Mouse (Mus musculus) neural tube, embryonic 12.5 days (tissue): Measurements from ENCODE around the gene Gm2a. TPM values are rescaled to one million over a fixed set of nuclear protein-coding genes. Genes with fewer than 3 reads are reported as not detected.
"Not testable (repeated sequence)": the region's sequence is repeated elsewhere in the genome, so short reads cannot be mapped to it uniquely, and the experiment has no call there.

Source experiments
- ATAC-seq: fragments of 200-750 bp; cut with Nextera tagmentation; 2 replicates; pipeline ENCODE4 v1.8.0; 2017; ENCODE audit warnings: low read depth, mild to moderate bottlenecking, moderate TSS enrichment, moderate library complexity; ENCODE audit not compliant: low FRiP score
- H3K27ac ChIP-seq: fragments of 300-500 bp; sonication (generic); 2 replicates; pipeline ENCODE4 v1.5.1; 2016
- H3K27me3 ChIP-seq: fragments of 300-500 bp; sonication (generic); replicated peaks from 2 replicates; pipeline ENCODE4 v1.6.1; 2016; ENCODE audit warnings: mild to moderate bottlenecking
- H3K36me3 ChIP-seq: fragments of 300-500 bp; sonication (generic); 2 replicates; pipeline ENCODE4 v1.6.1; 2016; ENCODE audit warnings: mild to moderate bottlenecking
- H3K4me1 ChIP-seq: fragments of 300-500 bp; sonication (generic); 2 replicates; pipeline ENCODE4 v1.6.1; 2016
- H3K4me2 ChIP-seq: fragments of 300-500 bp; sonication (generic); replicated peaks from 2 replicates; pipeline ENCODE4 v1.6.1; 2016; ENCODE audit warnings: mild to moderate bottlenecking
- H3K4me3 ChIP-seq: fragments of 300-500 bp; sonication (generic); 2 replicates; pipeline ENCODE4 v1.5.1; 2016
- H3K9ac ChIP-seq: fragments of 300-500 bp; sonication (generic); 2 replicates; pipeline ENCODE4 v1.6.1; 2016; ENCODE audit warnings: mild to moderate bottlenecking
- H3K9me3 ChIP-seq: fragments of 300-500 bp; sonication (generic); 2 replicates; pipeline ENCODE4 v1.6.1; 2016; ENCODE audit warnings: mild to moderate bottlenecking
- WGBS: fragments of 180-500 bp; shearing (Covaris S2); methylation state at CpG from one replicate; pipeline ENCODE4 v1.1.7; 2016; 5-methylcytosine and 5-hydroxymethylcytosine counted together
- polyA plus RNA-seq: library from polyadenylated mRNA; unstranded; fragments of >200 nt; fragmentation: Nextera tagmentation; extraction: Ambion mirVana; gene quantifications from 2 replicates; pipeline ENCODE4 v1.2.1, GENCODE M21; 2016

Gm2a gene
- polyA plus RNA-seq, 1 experiment from 2014 or later = 15.2 TPM

DNA sequence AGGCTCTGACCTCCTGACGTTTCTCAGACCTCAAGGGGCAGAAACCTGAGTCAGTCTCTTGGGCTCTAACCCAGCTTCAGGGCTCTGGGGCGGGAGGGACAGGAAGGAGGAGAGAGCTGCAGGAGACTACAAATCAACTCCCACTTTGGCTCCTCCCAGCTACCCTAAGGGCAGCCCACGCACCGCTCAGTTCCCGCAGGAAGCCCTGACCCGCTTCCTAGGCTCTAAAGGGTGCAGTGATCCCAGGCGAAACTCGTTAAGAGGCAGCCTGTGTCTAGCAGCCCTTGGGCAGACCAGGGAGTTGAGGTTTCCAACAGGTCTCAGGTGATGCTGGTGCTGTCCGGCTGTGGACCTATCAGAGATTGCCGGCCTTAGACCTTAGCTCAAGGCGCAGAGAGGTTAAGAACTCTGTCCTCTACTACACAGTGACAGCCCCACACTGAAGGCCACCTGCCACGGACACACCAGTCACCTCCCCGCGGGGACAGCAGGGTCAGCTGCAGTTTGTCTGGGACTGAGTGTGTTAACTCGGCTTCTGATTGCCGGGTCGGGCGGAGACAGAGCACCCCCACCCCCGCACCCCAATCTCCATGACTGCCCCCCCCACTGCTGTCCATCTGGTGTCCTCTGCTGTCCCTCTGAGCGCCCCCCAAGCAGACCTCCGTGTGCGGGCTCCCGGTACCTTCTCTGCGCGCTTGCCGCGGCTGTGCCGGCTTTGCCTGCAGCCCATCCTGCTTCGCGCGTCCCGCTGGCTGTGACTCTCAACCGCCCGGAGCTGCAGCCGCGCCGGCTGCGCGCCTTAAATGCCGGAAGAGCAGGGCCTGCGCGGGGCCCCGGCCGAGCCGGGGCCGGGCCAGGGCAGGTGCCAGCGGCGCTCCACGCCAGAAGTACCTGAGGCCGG, 20.3 kb upstream of the Gm2a start, which contains the start of gene Ccdc69:
TSS of gene Ccdc69 (minus strand) at position 801 of the 901 bp plus-strand sequence.
- Histone ChIP-seq H3K4me2 (peak within 1 kb of the TSS; percentile 93), H3K9ac (peak within 1 kb of the TSS; percentile 54), H3K4me1 (peaks cover 11% of the 10 kb centered on the region; the same call in 1 of the 2 replicates), H3K4me3 (peak within 1 kb of the TSS; percentile 39), H3K9me3 (no peaks in the 10 kb centered on the region), H3K27ac (no peak within 1 kb of the TSS), H3K36me3 (no peaks in the 10 kb centered on the region), H3K27me3 (peaks cover 25% of the 10 kb centered on the region)
- under 1% methylated on average over 50 of the region's 50 CpGs for WGBS
- ATAC-seq = peak; percentile 56

DNA sequence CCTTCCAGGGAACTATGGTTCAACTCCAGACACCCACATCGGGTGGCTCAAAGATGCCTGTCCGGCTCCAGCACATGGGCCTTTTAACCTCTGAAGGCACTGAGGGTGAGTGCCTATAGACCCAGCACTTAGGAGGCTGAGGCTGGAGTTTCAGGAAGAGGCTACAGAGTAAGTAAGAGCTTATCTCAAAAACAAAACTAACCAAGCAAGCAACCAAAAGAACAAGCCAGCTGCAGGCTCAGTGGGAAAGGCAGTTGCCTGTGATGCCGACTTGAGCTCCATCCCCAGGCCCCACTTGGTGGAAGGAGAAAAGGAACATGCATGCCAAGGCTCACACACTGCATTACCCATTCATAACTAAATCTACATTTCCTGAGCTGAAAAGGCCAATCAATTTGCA, 19.4 kb upstream of the Gm2a start:
- Histone ChIP-seq H3K4me1 (peaks cover 11% of the 10 kb centered on the region; the same call in 1 of the 2 replicates), H3K4me3 (no peak overlapping the region), H3K4me2 (peak overlapping the region; percentile 93), H3K36me3 (no peaks in the 10 kb centered on the region), H3K27me3 (peaks cover 25% of the 10 kb centered on the region), H3K9ac (no peak overlapping the region), H3K27ac (no peak overlapping the region), H3K9me3 (no peaks in the 10 kb centered on the region)
- 65% methylated on average over 3 of the region's 3 CpGs for WGBS
- no peak for ATAC-seq

DNA sequence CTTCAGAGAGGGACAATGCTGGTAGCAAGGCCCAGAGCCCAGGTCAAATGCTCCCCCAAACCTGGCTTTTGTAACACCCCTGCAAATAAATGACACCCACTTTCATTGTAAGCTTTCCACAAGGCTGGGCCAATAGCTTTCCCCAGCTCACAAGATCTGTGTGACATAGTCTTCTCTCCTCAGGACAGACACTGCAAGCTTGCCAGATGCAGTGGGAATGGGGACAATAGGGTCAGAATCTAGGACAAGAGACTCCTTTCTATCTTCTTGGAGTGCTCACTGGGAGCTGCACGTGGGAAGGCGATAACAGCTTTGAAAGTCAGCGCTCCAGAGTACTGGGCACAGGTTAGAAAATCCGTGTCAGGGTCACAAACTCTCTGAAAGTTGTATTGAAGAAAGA, 18.7 kb upstream of the Gm2a start:
- WGBS = 69% methylated on average over 4 of the region's 4 CpGs
- peaks cover 11% of the 10 kb centered on the region; the same call in 1 of the 2 replicates for H3K4me1 ChIP-seq
- H3K9ac ChIP-seq = no peak overlapping the region
- no peak for ATAC-seq
- H3K9me3 ChIP-seq = no peaks in the 10 kb centered on the region
- no peak overlapping the region for H3K4me2 ChIP-seq
- H3K27ac ChIP-seq = no peak overlapping the region
- H3K36me3 ChIP-seq = no peaks in the 10 kb centered on the region
- no peak overlapping the region for H3K4me3 ChIP-seq
- peaks cover 25% of the 10 kb centered on the region for H3K27me3 ChIP-seq

DNA sequence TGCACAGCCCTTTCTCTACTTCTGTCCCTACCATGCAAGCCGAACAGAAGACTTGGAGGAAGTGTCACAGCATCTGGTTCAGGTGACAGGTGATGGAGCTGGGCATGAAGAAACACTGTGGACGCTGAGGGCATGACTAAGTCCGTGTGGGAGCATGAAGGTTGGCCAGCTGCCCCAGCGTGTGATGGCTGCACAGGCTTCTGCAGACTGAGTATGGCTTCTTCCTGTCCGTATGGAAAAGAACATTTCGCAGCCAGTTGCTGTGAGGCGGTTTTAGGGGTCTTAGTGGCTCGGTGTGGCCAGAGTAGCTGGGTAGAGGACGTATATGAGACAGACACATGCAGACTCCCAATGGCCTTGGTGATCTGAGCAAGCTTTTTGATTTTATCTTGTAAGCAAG, 16.7 kb upstream of the Gm2a start:
- WGBS = 89% methylated on average over 9 of the region's 9 CpGs
- no peaks in the 10 kb centered on the region for H3K36me3 ChIP-seq
- ATAC-seq = no peak

DNA sequence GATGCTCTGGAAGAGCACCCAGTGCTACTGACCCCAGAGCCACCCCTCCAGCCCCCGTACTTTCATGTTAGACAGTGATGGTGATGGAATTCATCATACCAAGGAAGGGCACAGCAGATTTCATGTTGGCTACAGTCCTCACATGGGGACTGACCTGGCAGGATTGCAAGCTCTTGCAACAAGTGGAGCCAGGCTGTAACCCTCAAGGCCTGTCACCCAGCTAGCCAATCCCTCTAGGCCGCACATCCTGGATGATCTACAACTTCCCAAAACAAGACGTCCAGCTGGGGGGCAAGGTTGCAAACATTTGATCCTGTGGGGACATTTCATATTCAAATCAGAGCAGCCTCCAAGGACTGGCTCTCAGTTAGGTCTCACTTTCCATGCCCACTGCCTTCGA, 13.3 kb upstream of the Gm2a start:
- H3K36me3 ChIP-seq = no peaks in the 10 kb centered on the region
- H3K4me2 ChIP-seq = no peak overlapping the region
- WGBS = 66% methylated on average over 4 of the region's 4 CpGs
- H3K27ac ChIP-seq = no peak overlapping the region
- H3K27me3 ChIP-seq = no peaks in the 10 kb centered on the region
- H3K4me1 ChIP-seq = no peaks in the 10 kb centered on the region
- no peak overlapping the region for H3K9ac ChIP-seq
- H3K9me3 ChIP-seq = no peaks in the 10 kb centered on the region
- no peak overlapping the region for H3K4me3 ChIP-seq
- ATAC-seq = no peak

More for the DNA sequence above, 16.7 kb upstream of the Gm2a start:
- H3K4me2 ChIP-seq = no peak overlapping the region
- H3K27ac ChIP-seq = no peak overlapping the region
- no peaks in the 10 kb centered on the region for H3K9me3 ChIP-seq
- no peak overlapping the region for H3K9ac ChIP-seq
- H3K4me1 ChIP-seq = peaks cover 11% of the 10 kb centered on the region; the same call in 1 of the 2 replicates
- H3K4me3 ChIP-seq = no peak overlapping the region
- peaks cover 25% of the 10 kb centered on the region for H3K27me3 ChIP-seq

DNA sequence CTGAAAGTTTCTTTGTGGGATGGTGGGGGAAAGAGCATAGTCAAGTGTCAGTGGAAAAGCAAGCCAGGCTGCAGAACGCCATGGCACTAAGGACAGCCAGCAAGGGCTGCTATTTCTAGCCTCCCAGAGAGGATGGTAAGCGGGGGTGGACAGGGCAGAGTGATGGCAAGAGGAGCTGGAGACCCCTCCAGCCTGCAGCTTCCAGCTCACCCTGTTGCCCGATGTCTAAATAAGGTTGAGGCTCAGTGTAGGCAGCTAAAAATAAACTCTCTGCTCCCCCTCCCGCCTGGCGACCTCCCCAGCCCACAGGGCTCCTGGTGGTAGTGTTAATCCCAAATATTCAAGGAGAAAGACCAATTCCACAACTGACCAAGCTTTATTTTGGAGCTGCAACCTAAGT, 12.5 kb upstream of the Gm2a start:
- H3K4me1 ChIP-seq = no peaks in the 10 kb centered on the region
- ATAC-seq = no peak

DNA sequence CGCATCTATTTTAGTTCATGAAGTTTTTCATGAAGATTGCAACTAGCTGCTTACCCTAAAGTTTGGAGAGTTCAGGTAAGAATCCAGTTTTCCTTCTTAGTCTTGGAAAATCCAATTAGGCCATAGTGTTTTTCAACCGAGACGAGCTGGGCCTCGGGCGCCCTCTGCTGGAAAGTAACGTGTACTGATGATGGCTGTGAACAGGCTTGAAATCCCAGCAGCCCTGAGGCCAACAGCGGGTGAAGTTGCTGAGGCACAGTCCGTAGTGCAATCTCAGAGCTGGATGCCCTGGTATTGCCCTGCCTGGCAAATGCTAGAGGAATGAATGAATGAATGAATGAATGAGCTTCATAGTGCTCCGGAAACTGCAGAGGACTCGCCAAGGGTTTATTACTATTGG, 10.9 kb upstream of the Gm2a start:
- Histone ChIP-seq H3K4me2 (0 out of 2 replicates have a peak overlapping the region, but pooled peaks have one; percentile 0), H3K4me3 (no peak overlapping the region), H3K9me3 (no peaks in the 10 kb centered on the region), H3K36me3 (no peaks in the 10 kb centered on the region), H3K27me3 (no peaks in the 10 kb centered on the region), H3K4me1 (no peaks in the 10 kb centered on the region), H3K27ac (no peak overlapping the region), H3K9ac (no peak overlapping the region)
- 8% methylated on average over 10 of the region's 10 CpGs for WGBS
- ATAC-seq = no peak; the same call in 1 of the 2 replicates

More for the DNA sequence above, 12.5 kb upstream of the Gm2a start:
- H3K4me2 ChIP-seq = no peak overlapping the region
- H3K27ac ChIP-seq = no peak overlapping the region
- no peak overlapping the region for H3K9ac ChIP-seq
- H3K4me3 ChIP-seq = no peak overlapping the region
- no peaks in the 10 kb centered on the region for H3K9me3 ChIP-seq
- no peaks in the 10 kb centered on the region for H3K27me3 ChIP-seq
- 67% methylated on average over 5 of the region's 5 CpGs for WGBS
- H3K36me3 ChIP-seq = no peaks in the 10 kb centered on the region

DNA sequence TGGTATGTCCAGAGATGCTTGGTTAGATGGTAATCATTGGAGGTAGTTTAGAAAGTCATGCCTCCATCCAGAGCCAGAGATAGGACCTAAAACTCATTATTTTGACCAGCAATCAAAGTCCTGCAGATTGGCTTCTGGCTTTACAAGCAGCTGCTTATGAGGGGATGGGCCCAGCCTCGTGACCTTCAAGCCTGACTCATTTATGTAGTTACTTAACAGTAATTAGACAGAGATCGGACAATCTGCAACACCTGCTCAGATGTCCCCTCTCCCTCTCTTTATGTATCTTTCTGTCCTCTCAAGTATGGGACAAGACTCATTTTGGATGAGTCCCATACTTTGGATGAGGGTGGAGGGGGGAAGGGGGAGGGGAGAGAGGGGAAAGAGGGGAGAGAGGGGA, 8.0 kb upstream of the Gm2a start:
- 74% methylated on average over 2 of the region's 2 CpGs for WGBS
- no peaks in the 10 kb centered on the region for H3K9me3 ChIP-seq
- H3K27ac ChIP-seq = no peak overlapping the region
- no peaks in the 10 kb centered on the region for H3K27me3 ChIP-seq
- no peaks in the 10 kb centered on the region for H3K4me1 ChIP-seq
- no peak overlapping the region for H3K4me2 ChIP-seq
- H3K4me3 ChIP-seq = no peak overlapping the region
- no peak overlapping the region for H3K9ac ChIP-seq
- H3K36me3 ChIP-seq = no peaks in the 10 kb centered on the region
- ATAC-seq = no peak

DNA sequence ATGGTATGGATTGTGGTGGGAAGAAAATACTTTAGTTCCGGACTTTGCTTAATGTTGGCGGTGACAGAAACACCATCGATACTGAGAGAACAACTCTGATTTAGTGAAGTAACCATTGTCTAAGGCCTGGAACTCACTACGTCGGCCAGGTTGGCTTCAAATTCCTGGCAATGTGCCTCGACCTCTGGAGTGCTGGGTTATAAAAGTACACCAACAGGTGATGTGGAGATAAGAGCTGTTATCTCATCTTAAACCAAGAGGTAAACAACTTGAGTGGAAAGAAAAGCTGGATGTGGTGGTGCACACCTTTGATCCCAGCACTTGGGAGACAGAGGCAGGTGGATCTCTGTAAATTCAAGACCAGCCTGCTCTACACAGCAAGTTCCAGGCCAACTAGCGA, 4.8 kb upstream of the Gm2a start:
- no peak overlapping the region for H3K4me2 ChIP-seq
- 91% methylated on average over 7 of the region's 7 CpGs for WGBS
- no peak overlapping the region for H3K27ac ChIP-seq
- H3K4me3 ChIP-seq = no peak overlapping the region
- H3K27me3 ChIP-seq = no peaks in the 10 kb centered on the region
- H3K4me1 ChIP-seq = no peaks in the 10 kb centered on the region
- no peak overlapping the region for H3K9ac ChIP-seq
- no peaks in the 10 kb centered on the region for H3K9me3 ChIP-seq
- no peaks in the 10 kb centered on the region for H3K36me3 ChIP-seq
- no peak for ATAC-seq

DNA sequence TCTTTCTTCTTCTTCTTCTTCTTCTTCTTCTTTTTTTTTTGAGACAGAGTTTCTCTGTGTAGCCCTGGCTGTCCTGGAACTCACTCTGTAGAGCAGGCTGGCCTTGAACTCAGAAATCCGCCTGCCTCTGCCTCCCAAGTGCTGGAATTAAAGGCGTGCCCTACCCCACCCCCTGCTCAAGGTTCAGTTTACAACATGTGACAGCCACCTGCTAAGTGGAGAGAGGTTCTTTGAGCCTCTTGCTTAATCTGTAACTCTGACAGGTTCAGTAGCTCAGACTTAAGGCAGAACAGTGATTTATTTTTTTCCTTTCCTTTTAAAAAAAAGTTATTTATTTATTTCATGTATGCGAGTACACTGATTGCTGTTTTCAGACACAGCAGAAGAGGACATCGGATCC, 1.6 kb upstream of the Gm2a start:
- not testable (repeated sequence) for H3K4me3 ChIP-seq, H3K9me3 ChIP-seq, H3K9ac ChIP-seq, H3K4me2 ChIP-seq, H3K36me3 ChIP-seq, ATAC-seq, H3K4me1 ChIP-seq, H3K27ac ChIP-seq, H3K27me3 ChIP-seq
- 79% methylated on average over 4 of the region's 4 CpGs for WGBS

DNA sequence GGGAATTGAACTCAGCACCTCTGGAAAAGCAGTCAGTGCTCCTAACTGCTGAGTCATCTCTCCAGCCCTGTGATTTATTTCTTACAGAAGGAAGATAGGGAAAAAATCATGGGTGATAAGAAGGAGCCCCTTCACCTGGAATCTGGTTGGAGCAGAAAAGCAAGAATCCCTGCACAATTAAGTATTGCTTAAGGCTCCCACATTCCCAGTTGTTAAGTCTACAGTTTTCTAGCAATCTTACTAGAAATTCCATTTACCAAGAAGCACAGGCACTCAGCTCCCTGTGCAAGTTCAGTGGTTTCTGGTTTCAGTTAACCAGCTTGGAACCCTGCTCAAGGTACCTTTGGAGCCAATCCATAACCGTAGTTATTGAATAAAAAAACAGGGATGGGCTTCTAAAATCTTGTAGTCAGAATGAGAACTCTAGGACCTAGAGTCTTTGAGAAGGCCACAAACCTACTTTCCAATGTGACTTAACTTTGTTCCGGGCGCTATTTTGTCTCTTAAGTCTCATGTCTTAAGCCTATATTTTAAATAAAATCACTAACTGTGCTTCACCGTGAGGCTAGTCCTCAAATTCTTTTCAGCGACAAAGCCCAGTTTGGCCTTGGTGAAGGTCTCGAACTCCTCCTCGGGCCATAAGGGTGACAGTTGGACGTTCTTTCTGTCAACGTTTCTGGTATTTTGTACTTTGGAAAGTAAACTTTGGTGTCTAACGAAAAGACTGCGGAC, 1.0 kb upstream of the Gm2a start:
- no peaks in the 10 kb centered on the region for H3K9me3 ChIP-seq
- H3K36me3 ChIP-seq = no peaks in the 10 kb centered on the region
- no peak overlapping the region for H3K27ac ChIP-seq
- H3K27me3 ChIP-seq = no peaks in the 10 kb centered on the region
- 38% methylated on average over 11 of the region's 11 CpGs for WGBS
- peak overlapping the region; percentile 44; the same call in 1 of the 2 replicates for H3K4me3 ChIP-seq
- ATAC-seq = no peak
- no peaks in the 10 kb centered on the region; the same call in 1 of the 2 replicates for H3K4me1 ChIP-seq
- H3K9ac ChIP-seq = no peak overlapping the region
- peak overlapping the region; percentile 62 for H3K4me2 ChIP-seq

DNA sequence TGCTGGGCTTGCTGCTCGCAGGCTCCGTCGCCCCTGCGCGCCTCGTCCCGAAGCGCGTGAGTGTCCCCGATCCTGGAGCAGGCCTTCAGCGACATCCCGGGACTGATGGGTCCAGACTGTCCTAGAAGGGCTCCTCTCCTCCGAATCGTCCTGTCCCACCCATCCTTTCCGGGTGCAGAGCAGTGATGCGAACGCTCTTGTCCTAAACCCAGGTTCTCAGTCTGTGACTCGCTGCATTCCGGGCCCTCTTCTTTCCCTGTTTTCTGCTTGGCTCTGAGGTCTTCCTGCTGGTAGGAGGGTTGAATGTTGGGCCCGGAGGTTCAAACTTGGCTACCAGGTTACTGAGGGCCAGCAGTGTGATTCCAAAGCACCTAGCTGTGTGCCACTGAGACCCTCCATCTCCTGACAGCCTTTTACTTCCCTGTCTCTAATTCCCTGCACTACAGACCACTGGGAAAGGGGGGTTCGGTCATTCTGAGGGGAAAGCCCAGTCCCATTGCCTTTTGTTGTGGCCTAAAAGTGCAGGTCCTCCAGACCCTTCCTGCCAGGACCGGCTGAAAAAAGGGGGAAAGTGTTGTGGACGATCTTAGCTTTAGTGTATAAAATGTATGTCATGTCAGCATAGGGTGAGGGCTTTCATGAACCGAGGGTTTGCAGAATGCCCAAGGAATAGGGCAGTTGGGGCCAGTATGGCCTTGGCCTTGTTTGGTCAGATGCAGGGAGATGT, 437 bp downstream of the Gm2a start:
- no peak overlapping the region for H3K27ac ChIP-seq
- WGBS = 15% methylated on average over 24 of the region's 24 CpGs

More for the DNA sequence above, 437 bp downstream of the Gm2a start:
- H3K36me3 ChIP-seq = no peaks in the 10 kb centered on the region
- H3K4me2 ChIP-seq = peak overlapping the region; percentile 62
- ATAC-seq = no peak; the same call in none of the 2 replicates
- no peaks in the 10 kb centered on the region for H3K9me3 ChIP-seq
- peak overlapping the region; percentile 44 for H3K4me3 ChIP-seq
- H3K27me3 ChIP-seq = no peaks in the 10 kb centered on the region
- H3K4me1 ChIP-seq = no peaks in the 10 kb centered on the region; the same call in 1 of the 2 replicates
- peak overlapping the region; percentile 59 for H3K9ac ChIP-seq
